Mouse (Mus musculus) naive thymus-derived CD4-positive, alpha-beta T cell, adult 2 months (primary cell): Measurements from ENCODE around the gene Hcn2.
A peak's percentile ranks its signal among the peaks of the same experiment; 100 is the strongest.

Source experiments
- DNase-seq: peaks from one replicate; pipeline ENCODE4 v3.0.0-alpha.2; 2011; ENCODE audit warnings: low read depth

The Hcn2 gene

GRCm38 (mm10) chr10:79708668-79709067, 7.8 kb upstream of the Hcn2 start:
- no peak for DNase-seq

DNA sequence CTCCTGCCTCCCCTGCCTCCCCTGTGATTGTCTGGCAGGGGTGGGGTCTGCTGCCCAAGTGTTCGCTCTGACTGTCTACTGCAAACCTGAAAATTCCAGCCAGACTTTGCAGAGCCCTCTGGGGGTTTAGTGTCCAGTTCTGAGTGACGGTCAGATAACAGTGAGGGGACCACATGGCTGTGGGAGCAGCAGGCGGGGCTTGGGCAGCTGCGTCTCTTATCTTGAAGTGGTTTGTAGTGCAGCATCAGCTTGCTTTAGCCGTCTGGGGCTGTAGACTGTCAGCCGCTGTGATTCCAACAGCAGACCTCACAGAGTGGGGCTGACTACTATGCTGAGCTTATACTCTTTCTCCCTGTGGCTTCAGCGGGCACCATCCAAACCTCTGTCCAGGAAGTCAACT, 7.1 kb upstream of the Hcn2 start:
- DNase-seq, result no peak

- DNase-seq, result peak; percentile 68
Observed at GRCm38 (mm10) chr10:79712029-79712428, 4.4 kb upstream of the Hcn2 start.

- peak; percentile 84 for DNase-seq
Observed at GRCm38 (mm10) chr10:79712499-79713126, 3.8 kb upstream of the Hcn2 start.

GRCm38 (mm10) chr10:79713163-79713562, 3.3 kb upstream of the Hcn2 start:
- DNase-seq, result no peak

DNA sequence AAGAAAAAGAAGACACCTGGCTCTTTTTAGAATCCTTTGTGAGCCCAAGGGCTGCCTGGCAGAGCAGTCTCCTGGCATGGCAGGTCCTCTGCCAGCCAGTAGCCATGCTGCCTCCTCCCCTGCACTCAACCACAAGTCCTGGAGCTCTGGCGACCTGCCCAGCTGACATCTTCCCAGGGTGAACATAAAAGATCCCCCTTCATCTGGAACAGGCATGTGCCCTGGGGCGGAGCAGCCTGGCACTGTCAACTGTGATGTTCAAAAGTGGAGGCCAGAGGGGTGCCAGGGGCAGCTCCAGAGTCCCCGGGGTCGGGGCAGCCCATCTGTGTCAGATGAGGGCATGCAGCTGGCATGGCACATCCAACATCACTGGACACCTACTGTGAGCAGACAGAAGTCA, 1.4 kb upstream of the Hcn2 start:
- no peak for DNase-seq

GRCm38 (mm10) chr10:79716988-79717355, 538 bp downstream of the Hcn2 start:
- DNase-seq, result no peak

GRCm38 (mm10) chr10:79717640-79718357, 1.4 kb downstream of the Hcn2 start:
- peak; percentile 69 for DNase-seq

GRCm38 (mm10) chr10:79721089-79721488, 4.7 kb downstream of the Hcn2 start:
- no peak for DNase-seq

DNA sequence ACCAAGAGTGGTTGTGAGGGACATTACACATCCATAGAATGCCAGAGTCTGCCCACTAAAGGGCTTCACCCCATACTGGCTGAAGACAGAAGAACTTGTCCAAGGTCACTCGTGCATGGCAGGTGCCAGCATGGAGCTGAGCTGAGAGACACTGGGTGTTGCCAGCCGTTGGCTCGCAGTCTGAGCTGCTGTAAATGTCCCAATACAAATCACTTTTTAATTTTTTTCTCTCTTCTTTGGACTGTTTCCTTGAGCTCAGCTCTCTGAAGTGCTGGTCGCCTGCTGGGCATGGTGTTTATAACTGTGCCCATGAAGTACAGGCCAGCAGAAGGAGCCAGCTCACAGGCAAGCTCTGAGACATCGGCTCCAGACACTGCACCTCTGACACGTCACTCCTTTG, 6.6 kb downstream of the Hcn2 start:
- no peak for DNase-seq

- no peak for DNase-seq
Observed at GRCm38 (mm10) chr10:79723692-79724091, 7.3 kb downstream of the Hcn2 start.

DNA sequence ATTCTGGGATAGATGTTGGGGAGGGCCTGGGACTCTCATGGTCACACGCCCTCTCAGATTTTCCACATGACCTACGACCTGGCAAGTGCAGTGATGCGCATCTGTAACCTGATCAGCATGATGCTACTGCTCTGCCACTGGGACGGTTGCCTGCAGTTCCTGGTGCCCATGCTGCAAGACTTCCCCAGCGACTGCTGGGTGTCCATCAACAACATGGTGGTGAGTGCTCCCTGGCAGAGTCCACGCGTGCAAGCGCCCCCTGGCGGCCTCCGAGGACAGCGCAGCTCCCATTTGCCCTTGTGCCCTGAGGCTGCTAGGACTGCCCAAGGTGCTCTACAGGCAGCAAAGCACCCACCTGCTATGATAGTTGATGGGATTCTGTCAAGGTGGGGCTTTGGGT, 9.7 kb downstream of the Hcn2 start:
- DNase-seq, result peak; percentile 61

DNA sequence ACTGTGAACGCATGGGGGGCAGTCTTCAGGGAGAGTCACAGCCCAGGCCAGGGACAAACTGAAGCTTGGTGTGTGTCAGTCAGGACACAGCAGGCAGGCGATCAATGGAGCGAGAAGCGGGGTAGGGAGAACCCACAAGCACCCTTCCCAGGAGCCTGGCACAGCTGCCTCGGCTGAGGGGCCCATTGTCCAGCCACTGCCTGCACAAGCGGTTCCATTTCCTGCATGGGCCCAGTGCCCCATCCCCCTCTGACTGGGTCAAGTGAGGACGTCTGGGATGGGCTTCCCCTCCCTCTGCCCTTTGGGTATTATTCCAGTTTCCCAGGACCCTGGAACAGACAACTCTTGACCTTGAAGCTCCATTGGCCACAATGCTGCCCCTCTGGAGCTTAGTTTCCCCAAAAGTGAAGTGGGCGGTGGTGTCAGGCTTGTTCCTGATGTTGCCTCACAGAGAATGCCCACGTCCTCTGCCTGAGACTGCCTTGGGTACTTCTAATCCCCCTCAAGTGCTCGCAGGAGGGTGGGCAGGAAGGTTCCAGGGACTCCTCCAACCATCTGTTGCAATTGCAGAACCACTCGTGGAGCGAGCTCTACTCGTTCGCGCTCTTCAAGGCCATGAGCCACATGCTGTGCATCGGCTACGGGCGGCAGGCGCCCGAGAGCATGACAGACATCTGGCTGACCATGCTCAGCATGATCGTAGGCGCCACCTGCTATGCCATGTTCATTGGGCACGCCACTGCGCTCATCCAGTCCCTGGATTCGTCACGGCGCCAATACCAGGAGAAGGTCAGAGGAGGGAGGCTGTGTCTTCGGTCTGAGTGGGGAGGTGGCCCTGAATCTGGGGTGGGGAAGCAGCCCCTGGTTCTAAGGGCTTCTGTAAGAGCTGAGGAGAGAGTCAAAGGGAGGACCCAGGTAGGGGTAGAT, 12.2 kb downstream of the Hcn2 start:
- no peak for DNase-seq

GRCm38 (mm10) chr10:79729357-79729965, 13.0 kb downstream of the Hcn2 start:
- no peak for DNase-seq

GRCm38 (mm10) chr10:79732500-79732899, 16.1 kb downstream of the Hcn2 start:
- DNase-seq, result peak; percentile 52

- no peak for DNase-seq
Observed at GRCm38 (mm10) chr10:79733847-79734246, 17.4 kb downstream of the Hcn2 start.

DNA sequence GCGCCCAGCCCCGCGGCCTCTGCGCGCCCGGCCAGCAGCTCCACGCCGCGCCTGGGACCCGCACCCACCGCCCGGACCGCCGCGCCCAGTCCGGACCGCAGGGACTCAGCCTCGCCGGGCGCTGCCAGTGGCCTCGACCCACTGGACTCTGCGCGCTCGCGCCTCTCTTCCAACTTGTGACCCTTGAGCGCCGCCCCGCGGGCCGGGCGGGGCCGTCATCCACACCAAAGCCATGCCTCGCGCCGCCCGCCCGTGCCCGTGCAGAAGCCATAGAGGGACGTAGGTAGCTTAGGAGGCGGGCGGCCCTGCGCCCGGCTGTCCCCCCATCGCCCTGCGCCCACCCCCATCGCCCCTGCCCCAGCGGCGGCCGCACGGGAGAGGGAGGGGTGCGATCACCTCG, 18.9 kb downstream of the Hcn2 start:
- no peak for DNase-seq

- no peak for DNase-seq
Observed at GRCm38 (mm10) chr10:79736706-79737105, 20.3 kb downstream of the Hcn2 start.

DNA sequence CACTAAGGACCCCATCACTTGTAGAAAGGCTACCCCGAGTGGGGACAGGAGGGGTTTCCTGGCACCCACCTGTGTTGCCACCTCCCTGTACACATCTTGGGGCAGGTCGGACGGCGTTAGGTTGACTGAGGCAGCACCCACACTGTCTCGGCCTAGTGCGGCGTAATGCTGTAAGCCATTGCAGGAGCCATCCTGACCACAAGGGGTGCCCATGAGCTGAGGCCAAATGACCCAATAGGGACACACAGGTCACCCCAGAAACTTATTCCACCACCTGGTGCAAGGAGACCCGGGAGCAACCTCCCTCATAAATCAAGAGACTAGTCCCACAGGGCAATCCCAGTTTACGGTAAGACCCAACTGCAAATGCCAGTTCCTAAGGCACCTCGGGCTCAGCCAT, 21.8 kb downstream of the Hcn2 start:
- peak; percentile 45 for DNase-seq

DNA sequence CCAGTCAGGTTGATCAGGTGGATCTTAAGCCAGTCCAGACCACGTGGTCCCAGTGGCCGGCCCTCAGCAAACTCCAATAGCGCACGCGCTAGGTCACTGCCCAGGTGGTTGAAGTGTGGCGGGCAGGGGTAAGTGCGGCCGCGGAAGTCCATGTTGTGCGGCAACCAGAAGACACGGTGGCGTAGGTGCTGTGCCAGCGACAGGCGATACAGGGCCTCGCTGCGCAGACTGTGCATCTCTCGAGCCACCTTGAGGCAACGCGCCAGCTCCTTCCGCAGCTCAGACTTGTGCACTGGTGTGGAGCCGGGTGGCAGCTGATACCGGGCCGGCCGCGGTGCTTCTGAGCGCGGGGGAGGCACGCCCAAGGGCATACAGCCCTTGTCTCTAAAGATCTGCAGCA, 22.8 kb downstream of the Hcn2 start:
- no peak for DNase-seq

DNA sequence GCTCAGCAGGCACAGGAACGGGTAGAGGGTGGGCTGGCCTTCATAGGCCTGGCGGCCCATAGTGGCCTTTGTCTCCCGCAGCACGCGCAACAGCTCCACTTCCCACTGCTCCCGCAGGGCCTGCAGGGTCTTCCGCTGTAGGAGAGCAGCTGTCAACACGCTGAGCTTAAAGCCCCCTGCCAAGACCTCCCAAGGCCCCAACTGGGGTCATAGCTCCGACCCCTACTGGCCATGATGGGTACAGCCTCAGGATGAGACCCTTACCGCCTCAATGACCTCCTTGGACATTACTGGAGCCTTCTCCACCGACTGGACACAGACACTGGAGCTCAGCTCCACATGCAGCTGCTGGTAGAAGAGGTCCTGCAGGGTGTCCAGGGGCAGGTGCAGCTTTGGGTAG, 24.4 kb downstream of the Hcn2 start:
- DNase-seq, result no peak

- DNase-seq, result no peak
Observed at GRCm38 (mm10) chr10:79743161-79743560, 26.7 kb downstream of the Hcn2 start.
